Mouse (Mus musculus) kidney, embryonic 15.5 days (tissue): ENCODE data around the gene 1190005I06Rik. TPM values are rescaled to one million over a fixed set of nuclear protein-coding genes. Genes with fewer than 3 reads are reported as not detected.

Experiments used
- ATAC-seq: fragments of 200-750 bp; cut with Nextera tagmentation; replicated peaks from 2 replicates; pipeline ENCODE4 v1.8.0; 2017; ENCODE audit warnings: moderate TSS enrichment; ENCODE audit not compliant: low FRiP score
- H3K27ac ChIP-seq: fragments of 300-500 bp; sonication (generic); 2 replicates; pipeline ENCODE4 v1.5.1; 2015; ENCODE audit warnings: mild to moderate bottlenecking, inconsistent platforms
- H3K27me3 ChIP-seq: fragments of 300-500 bp; sonication (generic); 2 replicates; pipeline ENCODE4 v1.6.1; 2015; ENCODE audit warnings: inconsistent platforms
- H3K36me3 ChIP-seq: fragments of 300-500 bp; sonication (generic); 2 replicates; pipeline ENCODE4 v1.6.1; 2015; ENCODE audit warnings: inconsistent platforms
- H3K4me1 ChIP-seq: fragments of 300-500 bp; sonication (generic); 2 replicates; pipeline ENCODE4 v1.6.1; 2015; ENCODE audit warnings: inconsistent platforms
- H3K4me2 ChIP-seq: fragments of 300-500 bp; sonication (generic); 2 replicates; pipeline ENCODE4 v1.6.1; 2015; ENCODE audit warnings: moderate library complexity, mild to moderate bottlenecking, inconsistent platforms
- H3K4me3 ChIP-seq: fragments of 300-500 bp; sonication (generic); replicated peaks from 2 replicates; pipeline ENCODE4 v1.5.1; 2015; ENCODE audit warnings: mild to moderate bottlenecking, inconsistent platforms
- H3K9ac ChIP-seq: fragments of 300-500 bp; sonication (generic); 2 replicates; pipeline ENCODE4 v1.6.1; 2015; ENCODE audit warnings: mild to moderate bottlenecking, inconsistent platforms
- H3K9me3 ChIP-seq: fragments of 300-500 bp; sonication (generic); replicated peaks from 2 replicates; pipeline ENCODE4 v1.6.1; 2016; ENCODE audit warnings: inconsistent platforms
- WGBS: fragments of 180-500 bp; shearing (Covaris S2); methylation state at CpG from one replicate; pipeline ENCODE4 v1.1.7; 2015; ENCODE audit warnings: mixed read lengths; 5-methylcytosine and 5-hydroxymethylcytosine counted together
- polyA plus RNA-seq: library from polyadenylated mRNA; unstranded; fragments of >200 nt; fragmentation: Nextera tagmentation; extraction: Ambion mirVana; gene quantifications from 2 replicates; pipeline ENCODE4 v1.2.1, GENCODE M21; 2015

The 1190005I06Rik gene
- polyA plus RNA-seq, result 3.0 and 4.0 TPM in 2 replicates

DNA sequence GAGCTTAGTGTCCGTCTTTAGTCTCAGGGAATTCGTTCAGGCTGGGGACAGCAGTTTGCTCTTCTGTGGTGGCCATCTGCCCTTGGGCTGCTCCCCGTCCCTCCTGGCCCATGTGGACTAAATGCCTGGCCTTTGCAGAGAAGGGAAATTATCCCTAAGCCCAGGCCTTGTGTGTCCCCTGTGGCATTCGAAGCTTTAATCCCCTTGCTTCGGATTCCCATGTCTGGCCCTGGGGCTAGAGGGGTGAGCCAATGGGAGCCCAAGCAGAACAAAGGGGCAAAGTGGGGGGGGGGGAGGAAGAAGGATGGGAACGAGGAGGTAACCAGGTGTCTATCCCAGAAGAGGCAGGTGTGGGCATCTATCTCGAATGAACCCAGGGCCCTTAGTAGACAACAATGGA lies at the start of gene 1190005I06Rik:
Gene 1190005I06Rik, minus strand, starts transcription at position 101 of the 400 bp plus-strand sequence.
- Histone ChIP-seq H3K27ac (no peak within 1 kb of the TSS), H3K4me1 (no peaks in the 10 kb centered on the region), H3K9me3 (no peaks in the 10 kb centered on the region), H3K9ac (no peak within 1 kb of the TSS), H3K4me2 (no peak within 1 kb of the TSS), H3K36me3 (no peaks in the 10 kb centered on the region), H3K27me3 (no peaks in the 10 kb centered on the region), H3K4me3 (no peak within 1 kb of the TSS)
- WGBS, result 63% methylated on average over 7 of the region's 7 CpGs
- no peak for ATAC-seq

DNA sequence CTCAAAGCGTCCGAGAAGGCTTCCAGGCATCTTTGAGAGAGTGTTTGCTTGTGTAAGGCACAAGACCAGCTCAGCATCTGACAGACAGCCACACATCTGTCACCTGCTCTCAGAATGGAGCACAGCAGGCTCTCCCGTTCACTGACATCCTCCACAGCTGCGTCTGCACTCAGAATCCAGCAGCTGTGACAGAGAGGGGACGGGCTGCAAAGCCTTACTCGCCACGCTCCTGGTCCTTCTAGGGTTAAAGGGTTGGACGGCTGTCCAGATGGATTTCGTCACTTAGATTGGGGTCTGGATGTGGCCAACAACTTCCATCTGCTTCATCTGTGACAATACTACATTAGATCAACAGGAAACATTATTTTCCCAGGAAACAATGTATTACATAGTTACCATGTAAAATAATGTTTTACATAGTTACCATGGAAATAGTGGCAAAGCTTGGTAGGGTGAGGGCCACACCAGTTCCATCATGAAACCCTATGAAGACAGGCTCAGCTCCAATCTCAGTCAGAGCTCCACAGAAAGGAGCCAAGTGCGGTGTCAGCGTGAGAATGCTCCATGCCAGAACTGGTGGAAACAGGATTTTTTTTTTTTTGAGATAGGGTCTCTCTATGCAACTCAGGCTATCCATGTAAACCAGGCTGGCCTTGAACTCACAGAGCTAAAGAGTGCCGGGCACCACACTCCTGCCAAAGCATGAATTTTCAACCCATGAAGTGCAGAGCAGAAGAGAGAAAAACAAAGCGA lies 49.1 kb upstream of the 1190005I06Rik start:
- Histone ChIP-seq H3K4me1 (peaks cover 51% of the 10 kb centered on the region), H3K9ac (no peak overlapping the region), H3K27me3 (0 out of 2 replicates have a peak, but pooled peaks cover 7% of the 10 kb centered on the region), H3K4me2 (no peak overlapping the region), H3K9me3 (no peaks in the 10 kb centered on the region), H3K36me3 (no peaks in the 10 kb centered on the region), H3K27ac (peak overlapping the region; percentile 76), H3K4me3 (no peak overlapping the region)
- ATAC-seq, result peak; percentile 55; the same call in 1 of the 2 replicates
- 28% methylated on average over 13 of the region's 13 CpGs for WGBS

DNA sequence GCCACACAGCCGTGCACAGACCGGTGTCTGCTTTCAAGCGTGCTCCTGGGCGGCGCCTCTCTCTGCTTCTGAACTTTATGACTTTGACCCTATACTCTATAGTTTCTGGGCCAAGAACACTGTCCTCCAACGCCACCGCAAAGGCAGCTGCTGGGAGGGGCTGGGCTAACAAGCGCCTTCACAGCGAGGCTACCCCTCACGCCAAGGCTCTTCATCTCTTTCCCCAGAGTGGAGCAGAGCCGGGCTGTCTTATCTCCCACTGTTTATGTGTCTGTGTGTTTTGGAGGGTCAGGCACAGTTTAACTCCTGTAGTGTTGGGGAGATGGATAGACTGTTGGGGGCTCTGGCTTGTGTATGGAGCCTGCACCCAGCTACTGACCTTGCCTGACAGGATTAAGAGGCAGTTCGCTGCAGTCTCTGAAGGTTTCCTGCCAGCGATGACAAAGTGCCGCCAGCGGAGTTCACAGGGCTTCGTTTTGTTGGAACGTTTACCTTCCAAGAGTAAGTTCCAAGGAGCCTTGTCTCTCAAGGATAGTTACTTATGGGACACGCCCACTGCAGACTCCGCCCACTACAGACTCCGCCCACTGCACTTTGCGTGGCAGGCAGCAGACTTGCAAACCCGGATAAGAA lies 46.5 kb upstream of the 1190005I06Rik start:
- WGBS, result 15% methylated on average over 22 of the region's 22 CpGs
- Histone ChIP-seq H3K9me3 (no peaks in the 10 kb centered on the region), H3K9ac (no peak overlapping the region), H3K27me3 (peaks cover 13% of the 10 kb centered on the region), H3K4me3 (0 out of 2 replicates have a peak overlapping the region, but pooled peaks have one; percentile 14), H3K27ac (peak overlapping the region; percentile 84), H3K4me1 (peaks cover 43% of the 10 kb centered on the region), H3K36me3 (no peaks in the 10 kb centered on the region), H3K4me2 (peak overlapping the region; percentile 40)
- ATAC-seq, result peak; percentile 75

DNA sequence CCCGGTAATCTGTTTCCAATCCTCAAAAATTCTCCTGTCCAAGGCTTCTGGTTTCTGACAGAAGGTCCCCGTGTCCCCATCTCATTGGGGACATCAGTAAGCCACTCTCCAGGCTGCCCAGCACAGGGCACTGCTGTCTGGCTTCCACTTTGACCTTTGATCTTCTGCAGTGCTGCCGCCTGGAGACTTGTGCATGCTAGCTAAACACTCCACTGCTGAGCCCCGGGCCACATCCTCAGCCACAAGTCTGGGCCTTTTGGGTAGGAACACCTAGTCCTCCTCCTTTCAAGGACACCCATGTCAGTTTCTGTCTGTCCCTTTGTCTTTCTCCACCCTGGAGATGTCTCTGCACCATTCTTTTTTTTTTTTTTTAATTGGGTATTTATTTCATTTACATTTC lies 45.5 kb upstream of the 1190005I06Rik start:
- Histone ChIP-seq H3K27me3 (peaks cover 22% of the 10 kb centered on the region), H3K27ac (no peak overlapping the region), H3K9me3 (no peaks in the 10 kb centered on the region), H3K4me1 (peaks cover 40% of the 10 kb centered on the region), H3K9ac (no peak overlapping the region), H3K4me2 (no peak overlapping the region), H3K4me3 (no peak overlapping the region), H3K36me3 (no peaks in the 10 kb centered on the region)
- 58% methylated on average over 4 of the region's 4 CpGs for WGBS
- no peak for ATAC-seq

DNA sequence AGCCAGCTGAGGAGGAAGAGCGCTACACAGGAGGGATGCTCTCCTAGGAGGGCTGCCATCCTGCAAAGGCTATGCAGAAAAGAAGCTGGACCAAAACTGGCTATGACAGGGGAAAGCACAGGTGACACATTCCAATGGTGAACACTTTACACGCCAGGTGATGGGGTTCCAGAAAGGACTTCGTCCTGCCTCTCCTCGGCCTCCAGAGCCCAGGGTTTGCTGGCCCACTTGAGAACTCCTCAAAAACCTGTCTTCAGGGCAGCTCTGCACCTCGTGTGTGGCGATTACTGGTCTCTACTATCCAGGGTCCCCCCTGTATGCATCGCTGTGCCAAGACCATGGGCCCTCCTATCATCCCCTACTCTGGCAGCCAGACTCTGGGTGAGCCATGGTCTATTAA lies 41.1 kb upstream of the 1190005I06Rik start:
- WGBS, result 88% methylated on average over 7 of the region's 7 CpGs
- Histone ChIP-seq H3K4me2 (no peak overlapping the region), H3K36me3 (no peaks in the 10 kb centered on the region), H3K27me3 (peaks cover 25% of the 10 kb centered on the region), H3K9me3 (no peaks in the 10 kb centered on the region), H3K4me1 (peaks cover 13% of the 10 kb centered on the region), H3K9ac (no peak overlapping the region), H3K27ac (no peak overlapping the region), H3K4me3 (no peak overlapping the region)
- no peak for ATAC-seq

DNA sequence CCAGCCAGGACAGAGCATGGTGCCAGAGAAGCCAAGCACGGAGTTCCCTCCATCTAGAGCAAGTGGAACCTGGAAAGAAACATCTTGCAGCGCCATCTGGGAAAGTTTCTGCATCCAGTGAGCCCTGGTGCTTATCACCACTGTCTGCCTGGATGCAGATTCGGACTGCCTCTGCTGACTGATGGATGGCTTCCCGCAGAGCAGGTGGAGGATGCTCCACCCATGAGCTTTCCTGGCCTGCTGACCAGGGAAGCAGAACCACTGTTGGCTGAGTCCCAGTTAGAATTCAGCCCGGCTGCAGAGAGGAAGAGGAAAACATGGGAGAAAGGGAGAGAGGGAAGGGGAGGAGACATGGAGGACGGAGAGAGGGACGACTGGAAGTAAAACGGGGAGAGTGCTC lies 40.4 kb upstream of the 1190005I06Rik start:
- H3K4me3 ChIP-seq, result no peak overlapping the region
- 61% methylated on average over 8 of the region's 8 CpGs for WGBS

DNA sequence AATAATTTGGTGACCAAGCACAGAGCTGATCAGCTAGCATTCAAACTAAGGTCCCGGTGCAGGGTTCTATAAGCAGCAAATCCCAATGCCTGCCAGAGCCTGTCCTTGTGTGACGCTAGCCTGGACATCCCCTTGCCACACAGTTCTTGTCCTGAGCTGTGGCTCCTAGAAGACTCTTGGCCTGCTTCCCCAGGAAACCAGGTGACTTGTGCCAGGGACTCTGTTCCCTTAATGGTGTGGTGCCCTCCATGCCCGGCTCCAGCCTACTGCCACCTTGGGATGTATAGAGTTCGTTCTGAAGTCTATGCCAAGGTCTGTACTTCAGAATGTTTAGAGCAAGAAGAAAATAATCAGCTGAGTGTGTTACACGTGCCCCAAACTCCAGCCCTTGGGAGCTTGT lies 39.1 kb upstream of the 1190005I06Rik start:
- no peak for ATAC-seq

More for the DNA sequence above, 40.4 kb upstream of the 1190005I06Rik start:
- Histone ChIP-seq H3K27ac (no peak overlapping the region), H3K9ac (no peak overlapping the region), H3K4me1 (peaks cover 10% of the 10 kb centered on the region), H3K4me2 (no peak overlapping the region), H3K36me3 (no peaks in the 10 kb centered on the region), H3K27me3 (peaks cover 32% of the 10 kb centered on the region), H3K9me3 (no peaks in the 10 kb centered on the region)
- no peak for ATAC-seq

DNA sequence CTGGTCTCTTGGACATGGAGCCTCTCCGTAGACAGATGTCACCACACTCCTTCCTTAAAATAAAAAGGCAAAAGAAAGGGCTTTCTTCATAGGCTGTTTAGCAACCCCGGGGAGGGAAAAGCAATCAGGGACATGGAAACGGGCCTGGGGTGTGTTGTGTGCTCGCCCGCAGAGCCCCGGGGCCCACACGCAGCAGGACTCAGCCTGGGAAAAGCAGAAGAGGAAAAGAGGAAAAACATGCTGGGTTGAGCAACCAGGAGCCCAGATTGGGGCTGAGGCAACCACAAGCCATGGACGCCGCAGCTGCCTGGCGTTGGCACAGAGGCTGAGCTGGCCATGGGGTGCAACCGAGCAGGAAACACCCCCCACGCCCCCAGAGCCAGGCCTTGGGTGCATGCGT lies 38.6 kb upstream of the 1190005I06Rik start:
- Histone ChIP-seq H3K27ac (no peak overlapping the region), H3K9me3 (no peaks in the 10 kb centered on the region), H3K36me3 (no peaks in the 10 kb centered on the region), H3K4me1 (peaks cover 9% of the 10 kb centered on the region; the same call in 1 of the 2 replicates), H3K4me2 (no peak overlapping the region), H3K4me3 (no peak overlapping the region), H3K9ac (no peak overlapping the region), H3K27me3 (peaks cover 39% of the 10 kb centered on the region)
- ATAC-seq, result no peak
- 86% methylated on average over 13 of the region's 13 CpGs for WGBS

More for the DNA sequence above, 39.1 kb upstream of the 1190005I06Rik start:
- H3K4me2 ChIP-seq, result no peak overlapping the region
- H3K4me1 ChIP-seq, result peaks cover 9% of the 10 kb centered on the region; the same call in 1 of the 2 replicates
- WGBS, result 86% methylated on average over 5 of the region's 5 CpGs
- no peak overlapping the region for H3K27ac ChIP-seq
- no peak overlapping the region for H3K9ac ChIP-seq
- no peaks in the 10 kb centered on the region for H3K9me3 ChIP-seq
- peaks cover 37% of the 10 kb centered on the region for H3K27me3 ChIP-seq
- H3K36me3 ChIP-seq, result no peaks in the 10 kb centered on the region
- no peak overlapping the region for H3K4me3 ChIP-seq

DNA sequence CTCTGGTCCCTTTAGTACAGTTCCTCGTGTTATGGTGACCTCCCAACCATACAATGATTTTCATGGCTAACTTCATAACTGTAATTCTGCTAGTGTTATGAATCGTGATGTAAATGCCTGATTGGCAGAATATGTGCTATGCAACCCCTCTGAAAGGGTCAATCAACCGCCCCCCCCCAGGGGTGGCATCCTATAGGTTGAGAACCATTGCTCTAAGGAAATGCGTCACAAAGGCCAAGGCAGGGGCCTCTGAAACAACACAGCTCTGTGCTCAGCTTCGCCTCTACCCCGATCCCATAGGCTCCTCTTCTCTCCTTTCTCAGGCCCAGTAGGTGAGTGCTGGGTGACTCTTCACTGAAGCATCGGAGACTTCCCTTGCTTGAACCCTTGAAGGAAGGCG lies 38.2 kb upstream of the 1190005I06Rik start:
- no peak overlapping the region for H3K4me3 ChIP-seq
- H3K36me3 ChIP-seq, result no peaks in the 10 kb centered on the region
- ATAC-seq, result no peak
- H3K9me3 ChIP-seq, result no peaks in the 10 kb centered on the region
- H3K9ac ChIP-seq, result no peak overlapping the region
- H3K27me3 ChIP-seq, result peaks cover 39% of the 10 kb centered on the region
- peaks cover 9% of the 10 kb centered on the region; the same call in 1 of the 2 replicates for H3K4me1 ChIP-seq
- H3K27ac ChIP-seq, result no peak overlapping the region
- H3K4me2 ChIP-seq, result no peak overlapping the region
- 81% methylated on average over 8 of the region's 8 CpGs for WGBS

DNA sequence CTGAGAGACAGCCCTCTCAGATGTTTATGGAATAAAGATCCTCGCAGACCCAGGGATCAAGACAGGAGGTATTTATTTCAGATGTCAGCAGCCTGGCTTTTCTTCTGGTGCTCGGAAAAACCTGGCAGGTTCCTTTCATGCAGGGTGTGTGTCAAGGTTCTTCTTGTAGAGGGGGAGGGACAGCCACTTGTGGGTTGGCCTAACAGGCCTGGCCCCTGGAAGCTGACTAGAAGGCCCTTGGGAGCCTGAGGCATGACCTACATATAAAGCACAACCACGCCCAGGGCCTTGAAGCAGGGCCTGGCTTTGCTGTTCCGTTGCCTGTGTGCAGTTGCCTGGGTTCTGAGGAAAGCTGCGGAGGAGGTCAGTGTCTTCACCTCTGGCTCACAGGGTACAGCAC lies 37.7 kb upstream of the 1190005I06Rik start:
- H3K36me3 ChIP-seq, result no peaks in the 10 kb centered on the region
- no peak for ATAC-seq
- H3K4me3 ChIP-seq, result no peak overlapping the region
- H3K9ac ChIP-seq, result no peak overlapping the region
- H3K9me3 ChIP-seq, result no peaks in the 10 kb centered on the region
- peaks cover 36% of the 10 kb centered on the region for H3K27me3 ChIP-seq
- no peak overlapping the region for H3K4me2 ChIP-seq
- H3K4me1 ChIP-seq, result peaks cover 9% of the 10 kb centered on the region; the same call in 1 of the 2 replicates
- 61% methylated on average over 5 of the region's 5 CpGs for WGBS
- H3K27ac ChIP-seq, result no peak overlapping the region

DNA sequence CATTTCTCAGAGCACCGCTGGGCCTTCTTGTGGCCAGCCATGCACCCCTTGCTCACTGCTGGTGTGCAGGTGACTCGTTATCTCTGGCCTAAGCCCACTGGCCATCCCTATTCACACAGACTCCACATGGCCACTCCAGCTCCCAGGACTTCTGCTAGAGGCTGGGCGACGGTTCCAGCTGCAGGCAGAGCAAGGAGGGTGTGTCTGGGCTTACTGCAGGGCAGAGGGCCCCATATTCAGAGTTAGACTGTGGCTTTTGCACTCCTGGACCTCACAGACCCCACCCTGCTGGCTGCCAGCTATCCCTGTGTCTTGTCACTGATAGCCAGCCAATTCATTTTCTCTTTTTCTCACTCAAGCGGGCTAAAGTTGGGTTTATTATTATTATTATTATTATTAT lies 36.6 kb upstream of the 1190005I06Rik start:
- ATAC-seq, result no peak
- Histone ChIP-seq H3K9me3 (no peaks in the 10 kb centered on the region), H3K27me3 (peaks cover 37% of the 10 kb centered on the region), H3K27ac (no peak overlapping the region), H3K36me3 (no peaks in the 10 kb centered on the region), H3K4me2 (no peak overlapping the region), H3K4me3 (no peak overlapping the region), H3K4me1 (peaks cover 9% of the 10 kb centered on the region; the same call in 1 of the 2 replicates), H3K9ac (no peak overlapping the region)
- WGBS, result 66% methylated on average over 5 of the region's 5 CpGs

DNA sequence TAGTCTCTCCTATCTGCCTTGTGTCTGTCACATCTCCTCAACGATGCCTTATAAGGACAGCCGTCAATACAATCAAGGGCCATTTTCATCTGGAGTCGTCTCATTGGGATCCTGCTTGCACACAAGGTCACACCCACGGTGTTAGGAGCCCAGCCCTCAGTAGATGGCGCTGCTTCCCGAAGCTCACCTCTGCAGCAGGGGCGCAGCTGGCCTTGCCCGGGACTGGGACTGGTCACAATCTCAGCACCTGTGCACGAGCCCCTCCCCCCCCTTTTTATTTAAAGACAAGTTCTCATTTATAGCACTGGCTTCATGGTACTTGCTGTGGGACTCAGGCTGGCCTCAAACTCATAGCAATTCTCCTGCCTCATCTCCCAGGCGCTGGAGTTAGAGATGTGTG lies 36.2 kb upstream of the 1190005I06Rik start:
- Histone ChIP-seq H3K36me3 (no peaks in the 10 kb centered on the region), H3K4me1 (peaks cover 11% of the 10 kb centered on the region; the same call in 1 of the 2 replicates), H3K4me2 (no peak overlapping the region), H3K9me3 (no peaks in the 10 kb centered on the region), H3K27me3 (peaks cover 32% of the 10 kb centered on the region), H3K9ac (no peak overlapping the region), H3K4me3 (no peak overlapping the region), H3K27ac (no peak overlapping the region)
- ATAC-seq, result no peak
- WGBS, result 15% methylated on average over 10 of the region's 10 CpGs
